Mouse (Mus musculus) neural tube, embryonic 11.5 days (tissue): ENCODE results near the gene Mtrr. TPM values are rescaled to one million over a fixed set of nuclear protein-coding genes. Genes with fewer than 3 reads are reported as not detected.

Source experiments
- ATAC-seq: fragments of 200-750 bp; cut with Nextera tagmentation; 2 replicates; pipeline ENCODE4 v1.8.0; 2017; ENCODE audit warnings: moderate number of reproducible peaks, mild to moderate bottlenecking, moderate TSS enrichment, moderate library complexity; ENCODE audit not compliant: insufficient read depth, low FRiP score, low TSS enrichment
- DNase-seq: peaks from one replicate; pipeline ENCODE4 v3.0.0-alpha.2; 2015; ENCODE audit warnings: low spot score
- H3K27ac ChIP-seq: fragments of 300-500 bp; sonication (generic); 2 replicates; pipeline ENCODE4 v1.5.1; 2014; ENCODE audit warnings: low read depth, mild to moderate bottlenecking, low read length
- H3K27me3 ChIP-seq: fragments of 300-500 bp; sonication (generic); 2 replicates; pipeline ENCODE4 v1.6.1; 2014; ENCODE audit warnings: mild to moderate bottlenecking, low read length, mixed read lengths; ENCODE audit not compliant: control insufficient read depth, insufficient read depth
- H3K36me3 ChIP-seq: fragments of 300-500 bp; sonication (generic); 2 replicates; pipeline ENCODE4 v1.6.1; 2014; ENCODE audit warnings: mild to moderate bottlenecking, low read length, moderate library complexity, mixed read lengths; ENCODE audit not compliant: control insufficient read depth, insufficient read depth
- H3K4me1 ChIP-seq: fragments of 300-500 bp; sonication (generic); 2 replicates; pipeline ENCODE4 v1.6.1; 2014; ENCODE audit warnings: low read length, mixed read lengths; ENCODE audit not compliant: control insufficient read depth, insufficient read depth
- H3K4me2 ChIP-seq: fragments of 300-500 bp; sonication (generic); 2 replicates; pipeline ENCODE4 v1.6.1; 2014; ENCODE audit warnings: low read depth, mild to moderate bottlenecking, moderate library complexity
- H3K4me3 ChIP-seq: fragments of 300-500 bp; sonication (generic); 2 replicates; pipeline ENCODE4 v1.5.1; 2014; ENCODE audit warnings: low read depth, low read length
- H3K9ac ChIP-seq: fragments of 300-500 bp; sonication (generic); 2 replicates; pipeline ENCODE4 v1.6.1; 2014; ENCODE audit warnings: mild to moderate bottlenecking, low read length
- H3K9me3 ChIP-seq: fragments of 300-500 bp; sonication (generic); 2 replicates; pipeline ENCODE4 v1.6.1; 2016; ENCODE audit warnings: low read length; ENCODE audit not compliant: control insufficient read depth
- WGBS: fragments of 180-500 bp; shearing (Covaris S2); extraction: QIAGEN DNeasy Blood & Tissue Kit; methylation state at CpG from one replicate; pipeline ENCODE4 v1.1.7; 2014; 5-methylcytosine and 5-hydroxymethylcytosine counted together
- polyA plus RNA-seq: library from polyadenylated mRNA; unstranded; fragments of >200 nt; fragmentation: Nextera tagmentation; extraction: Ambion mirVana; gene quantifications from 2 replicates; pipeline ENCODE4 v1.2.1, GENCODE M21; 2014

The Mtrr gene
- polyA plus RNA-seq, 1 experiment from 2014 or later, result 16.9 TPM

- ATAC-seq (no peak), DNase-seq (no peak)
- Histone ChIP-seq H3K4me2 (peak overlapping the region; percentile 35; the same call in 1 of the 2 replicates), H3K4me1 (no peaks in the 10 kb centered on the region), H3K27me3 (no peaks in the 10 kb centered on the region), H3K4me3 (no peak overlapping the region), H3K27ac (no peak overlapping the region), H3K9ac (no peak overlapping the region), H3K36me3 (peaks cover under 1% of the 10 kb centered on the region), H3K9me3 (no peaks in the 10 kb centered on the region)
- 13% methylated on average over 13 of the region's 13 CpGs for WGBS
Observed at GRCm38 (mm10) chr13:68597667-68598066, 15.7 kb upstream of the Mtrr start.

GRCm38 (mm10) chr13:68597199-68597598 is 15.2 kb upstream of the Mtrr start, which contains the start of gene 1700001L19Rik:
Gene 1700001L19Rik (plus strand): TSS chr13:68597421.
- Histone ChIP-seq H3K27me3 (no peaks in the 10 kb centered on the region), H3K27ac (no peak within 1 kb of the TSS), H3K4me1 (no peaks in the 10 kb centered on the region), H3K4me2 (peak within 1 kb of the TSS; percentile 35; the same call in 1 of the 2 replicates), H3K9me3 (no peaks in the 10 kb centered on the region), H3K36me3 (peaks cover 4% of the 10 kb centered on the region), H3K9ac (no peak within 1 kb of the TSS), H3K4me3 (no peak within 1 kb of the TSS; the same call in 1 of the 2 replicates)
- ATAC-seq, result no peak
- WGBS, result 11% methylated on average over 10 of the region's 10 CpGs
- no peak for DNase-seq

- Histone ChIP-seq H3K4me1 (no peaks in the 10 kb centered on the region), H3K4me3 (no peak overlapping the region), H3K27ac (no peak overlapping the region), H3K9ac (no peak overlapping the region), H3K27me3 (no peaks in the 10 kb centered on the region), H3K4me2 (no peak overlapping the region), H3K9me3 (no peaks in the 10 kb centered on the region), H3K36me3 (peaks cover 17% of the 10 kb centered on the region)
- DNase-seq (no peak), ATAC-seq (no peak)
- 78% methylated on average over 1 of the region's 1 CpGs for WGBS
Observed at GRCm38 (mm10) chr13:68593797-68594196, 11.8 kb upstream of the Mtrr start.

GRCm38 (mm10) chr13:68588352-68588751 is 6.4 kb upstream of the Mtrr start:
- no peak overlapping the region for H3K9ac ChIP-seq
- ATAC-seq, result no peak
- H3K27ac ChIP-seq, result no peak overlapping the region
- H3K9me3 ChIP-seq, result no peaks in the 10 kb centered on the region
- no peak overlapping the region for H3K4me2 ChIP-seq
- peaks cover 32% of the 10 kb centered on the region for H3K36me3 ChIP-seq
- H3K4me3 ChIP-seq, result no peak overlapping the region
- H3K27me3 ChIP-seq, result no peaks in the 10 kb centered on the region
- no peak for DNase-seq
- H3K4me1 ChIP-seq, result no peaks in the 10 kb centered on the region

GRCm38 (mm10) chr13:68585441-68585840 is 3.5 kb upstream of the Mtrr start:
- Histone ChIP-seq H3K36me3 (peaks cover 20% of the 10 kb centered on the region; the same call in 1 of the 2 replicates), H3K27ac (no peak overlapping the region), H3K9me3 (no peaks in the 10 kb centered on the region), H3K4me3 (no peak overlapping the region), H3K9ac (no peak overlapping the region), H3K27me3 (no peaks in the 10 kb centered on the region), H3K4me2 (no peak overlapping the region), H3K4me1 (0 out of 2 replicates have a peak, but pooled peaks cover 2% of the 10 kb centered on the region)
- 89% methylated on average over 7 of the region's 7 CpGs for WGBS
- ATAC-seq (no peak), DNase-seq (no peak)

- Histone ChIP-seq H3K4me3 (no peak overlapping the region), H3K4me2 (no peak overlapping the region), H3K9me3 (no peaks in the 10 kb centered on the region), H3K27me3 (no peaks in the 10 kb centered on the region), H3K9ac (no peak overlapping the region), H3K27ac (no peak overlapping the region), H3K36me3 (peaks cover 16% of the 10 kb centered on the region; the same call in 1 of the 2 replicates), H3K4me1 (0 out of 2 replicates have a peak, but pooled peaks cover 2% of the 10 kb centered on the region)
- ATAC-seq, result no peak
- DNase-seq, result no peak
- WGBS, result 92% methylated on average over 11 of the region's 11 CpGs
Observed at GRCm38 (mm10) chr13:68583961-68584360, 2.0 kb upstream of the Mtrr start.

GRCm38 (mm10) chr13:68582517-68582780 is 500 bp upstream of the Mtrr start:
- Histone ChIP-seq H3K4me1 (0 out of 2 replicates have a peak, but pooled peaks cover 2% of the 10 kb centered on the region), H3K4me3 (peak overlapping the region; percentile 72), H3K27ac (0 out of 2 replicates have a peak overlapping the region, but pooled peaks have one; percentile 21), H3K27me3 (no peaks in the 10 kb centered on the region), H3K4me2 (peak overlapping the region; percentile 52), H3K36me3 (peaks cover 8% of the 10 kb centered on the region; the same call in 1 of the 2 replicates), H3K9me3 (no peaks in the 10 kb centered on the region), H3K9ac (peak overlapping the region; percentile 68)
- peak; percentile 24 for DNase-seq
- whole genome bisulfite sequencing, result under 1% methylated on average over 11 of the region's 11 CpGs
- ATAC-seq, result peak; percentile 16

GRCm38 (mm10) chr13:68581086-68581740 is 736 bp downstream of the Mtrr start:
- Histone ChIP-seq H3K4me2 (peak overlapping the region; percentile 52), H3K27ac (no peak overlapping the region), H3K27me3 (no peaks in the 10 kb centered on the region), H3K36me3 (peaks cover 8% of the 10 kb centered on the region; the same call in 1 of the 2 replicates), H3K4me1 (0 out of 2 replicates have a peak, but pooled peaks cover 2% of the 10 kb centered on the region), H3K9ac (peak overlapping the region; percentile 68), H3K9me3 (no peaks in the 10 kb centered on the region), H3K4me3 (peak overlapping the region; percentile 72)
- WGBS, result 33% methylated on average over 14 of the region's 14 CpGs
- DNase-seq (no peak), ATAC-seq (no peak; the same call in 1 of the 2 replicates)

GRCm38 (mm10) chr13:68577945-68578344 is 4.0 kb downstream of the Mtrr start:
- Histone ChIP-seq H3K4me1 (0 out of 2 replicates have a peak, but pooled peaks cover 2% of the 10 kb centered on the region), H3K9me3 (no peaks in the 10 kb centered on the region), H3K36me3 (no peaks in the 10 kb centered on the region; the same call in 1 of the 2 replicates), H3K9ac (no peak overlapping the region), H3K27me3 (no peaks in the 10 kb centered on the region), H3K27ac (no peak overlapping the region), H3K4me3 (no peak overlapping the region), H3K4me2 (no peak overlapping the region)
- 93% methylated on average over 7 of the region's 7 CpGs for WGBS
- no peak for ATAC-seq
- no peak for DNase-seq
